Mouse (Mus musculus) limb, embryonic 13.5 days (tissue): ENCODE data around the gene Lrp10. TPM values are rescaled to one million over a fixed set of nuclear protein-coding genes. Genes with fewer than 3 reads are reported as not detected.
A peak's percentile ranks its signal among the peaks of the same experiment; 100 is the strongest.

Experiments used
- ATAC-seq: fragments of 200-750 bp; cut with Nextera tagmentation; 2 replicates; pipeline ENCODE4 v1.8.0; 2017; ENCODE audit warnings: low read depth, moderate number of reproducible peaks, moderate TSS enrichment; ENCODE audit not compliant: low FRiP score
- H3K27ac ChIP-seq: fragments of 300-500 bp; sonication (generic); 2 replicates; pipeline ENCODE4 v1.5.1; 2015; ENCODE audit warnings: inconsistent platforms, mild to moderate bottlenecking, moderate library complexity
- H3K27me3 ChIP-seq: fragments of 300-500 bp; sonication (generic); 2 replicates; pipeline ENCODE4 v1.6.1; 2015; ENCODE audit warnings: mild to moderate bottlenecking, inconsistent platforms
- H3K36me3 ChIP-seq: fragments of 300-500 bp; sonication (generic); 2 replicates; pipeline ENCODE4 v1.6.1; 2015; ENCODE audit warnings: inconsistent platforms, mild to moderate bottlenecking, moderate library complexity
- H3K4me1 ChIP-seq: fragments of 300-500 bp; sonication (generic); 2 replicates; pipeline ENCODE4 v1.6.1; 2015; ENCODE audit warnings: inconsistent platforms
- H3K4me2 ChIP-seq: fragments of 300-500 bp; sonication (generic); replicated peaks from 2 replicates; pipeline ENCODE4 v1.6.1; 2015; ENCODE audit warnings: inconsistent platforms, mild to moderate bottlenecking, moderate library complexity
- H3K4me3 ChIP-seq: fragments of 300-500 bp; sonication (generic); 2 replicates; pipeline ENCODE4 v1.5.1; 2015; ENCODE audit warnings: moderate library complexity, mild to moderate bottlenecking, inconsistent platforms
- H3K9ac ChIP-seq: fragments of 300-500 bp; sonication (generic); 2 replicates; pipeline ENCODE4 v1.6.1; 2015; ENCODE audit warnings: mild to moderate bottlenecking, inconsistent platforms
- H3K9me3 ChIP-seq: fragments of 300-500 bp; sonication (generic); 2 replicates; pipeline ENCODE4 v1.6.1; 2016; ENCODE audit warnings: inconsistent platforms
- WGBS: fragments of 180-500 bp; shearing (Covaris S2); methylation state at CpG from one replicate; pipeline ENCODE4 v1.1.7; 2015; 5-methylcytosine and 5-hydroxymethylcytosine counted together
- polyA plus RNA-seq: library from polyadenylated mRNA; unstranded; fragments of >200 nt; fragmentation: Nextera tagmentation; extraction: Ambion mirVana; gene quantifications from 2 replicates; pipeline ENCODE4 v1.2.1, GENCODE M21; 2015

The Lrp10 gene
- polyA plus RNA-seq, 1 experiment from 2014 or later, result 34.4 TPM

DNA sequence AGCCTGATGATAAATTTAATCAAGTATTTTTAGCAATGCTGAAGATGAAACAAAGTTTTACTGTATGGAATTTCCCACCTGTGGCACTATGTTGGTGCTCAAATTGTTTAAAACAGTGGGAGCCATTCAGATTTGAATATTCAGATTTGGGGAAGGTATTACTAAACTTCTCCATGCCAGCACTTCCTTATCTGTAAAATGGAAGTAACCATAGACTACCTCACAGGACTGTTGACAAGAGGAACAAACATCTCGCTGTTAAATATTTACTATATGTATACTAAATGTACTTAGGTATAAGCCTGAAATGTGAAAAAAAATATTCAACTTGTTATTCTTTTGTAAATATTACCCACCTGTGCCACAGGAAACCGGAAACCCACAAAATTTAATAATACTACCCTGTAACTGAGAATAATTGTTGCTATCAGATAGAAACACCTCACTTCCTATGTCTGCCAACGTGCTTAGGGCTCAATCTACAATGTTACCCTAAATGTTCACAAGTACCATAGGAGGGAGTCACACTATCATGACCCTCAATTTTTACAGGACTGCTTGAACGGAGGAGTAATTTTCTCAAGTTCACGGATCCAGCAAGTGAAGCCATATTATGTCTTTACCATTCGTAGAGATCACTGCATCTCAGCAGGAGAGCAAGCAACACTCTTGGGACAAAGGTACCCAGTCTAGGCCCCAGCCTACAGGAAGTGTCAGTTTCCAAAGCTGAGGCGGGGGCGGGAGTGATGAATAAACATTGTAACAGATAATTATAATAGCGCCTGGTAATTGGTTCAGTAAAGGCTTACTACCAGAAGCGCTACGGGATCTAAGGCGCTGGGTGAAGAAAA lies 604 bp upstream of the Lrp10 start:
- Histone ChIP-seq H3K4me3 (peak overlapping the region; percentile 82), H3K27ac (no peak overlapping the region), H3K27me3 (no peaks in the 10 kb centered on the region), H3K9me3 (no peaks in the 10 kb centered on the region), H3K36me3 (peaks cover 25% of the 10 kb centered on the region), H3K4me2 (peak overlapping the region; percentile 79), H3K4me1 (peaks cover 14% of the 10 kb centered on the region; the same call in 1 of the 2 replicates), H3K9ac (peak overlapping the region; percentile 82)
- no peak for ATAC-seq
- WGBS, result 14% methylated on average over 12 of the region's 12 CpGs

- Histone ChIP-seq H3K36me3 (peaks cover 36% of the 10 kb centered on the region), H3K4me3 (peak overlapping the region; percentile 82), H3K4me1 (peaks cover 14% of the 10 kb centered on the region; the same call in 1 of the 2 replicates), H3K27ac (peak overlapping the region; percentile 65), H3K27me3 (no peaks in the 10 kb centered on the region), H3K9ac (peak overlapping the region; percentile 82), H3K4me2 (peak overlapping the region; percentile 79), H3K9me3 (no peaks in the 10 kb centered on the region)
- ATAC-seq, result peak; percentile 76
- WGBS, result 1% methylated on average over 53 of the region's 57 CpGs
Measured at GRCm38 (mm10) chr14:54464293-54465005, 512 bp downstream of the Lrp10 start.

DNA sequence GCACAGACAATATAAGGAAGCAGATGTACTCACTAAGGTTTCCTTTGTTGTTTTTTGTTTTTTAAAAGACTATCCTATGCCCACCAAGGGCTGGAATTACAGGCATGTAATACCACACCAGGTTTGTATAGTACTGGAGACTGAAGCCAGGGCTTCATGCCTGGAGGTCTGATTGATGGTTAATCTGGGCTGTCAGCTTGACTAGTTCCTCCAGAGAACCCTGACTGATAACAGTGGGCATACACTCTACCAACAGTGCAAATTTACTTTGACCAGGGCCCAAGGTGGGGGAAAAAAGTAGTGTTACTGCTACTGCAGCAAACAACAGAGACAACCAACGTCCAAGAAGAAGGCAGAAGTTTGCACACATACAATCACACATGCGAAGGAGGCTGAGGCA lies 7.5 kb downstream of the Lrp10 start:
- H3K36me3 ChIP-seq, result peaks cover 40% of the 10 kb centered on the region
- peaks cover 6% of the 10 kb centered on the region; the same call in 1 of the 2 replicates for H3K27me3 ChIP-seq
- H3K4me1 ChIP-seq, result peaks cover 18% of the 10 kb centered on the region
- no peak overlapping the region for H3K4me2 ChIP-seq
- H3K4me3 ChIP-seq, result no peak overlapping the region
- no peak overlapping the region for H3K9ac ChIP-seq
- ATAC-seq, result no peak
- no peak overlapping the region for H3K27ac ChIP-seq
- no peaks in the 10 kb centered on the region for H3K9me3 ChIP-seq
- WGBS, result 78% methylated on average over 2 of the region's 2 CpGs

- H3K4me1 ChIP-seq, result peaks cover 24% of the 10 kb centered on the region
- peaks cover 31% of the 10 kb centered on the region for H3K36me3 ChIP-seq
- 51% methylated on average over 5 of the region's 5 CpGs for WGBS
- no peak overlapping the region for H3K4me2 ChIP-seq
- H3K9ac ChIP-seq, result no peak overlapping the region
- H3K9me3 ChIP-seq, result no peaks in the 10 kb centered on the region
- ATAC-seq, result peak; percentile 45; the same call in 1 of the 2 replicates
- H3K27ac ChIP-seq, result no peak overlapping the region
- peaks cover 16% of the 10 kb centered on the region for H3K27me3 ChIP-seq
- H3K4me3 ChIP-seq, result no peak overlapping the region
Measured at GRCm38 (mm10) chr14:54472671-54473070, 8.7 kb downstream of the Lrp10 start.

DNA sequence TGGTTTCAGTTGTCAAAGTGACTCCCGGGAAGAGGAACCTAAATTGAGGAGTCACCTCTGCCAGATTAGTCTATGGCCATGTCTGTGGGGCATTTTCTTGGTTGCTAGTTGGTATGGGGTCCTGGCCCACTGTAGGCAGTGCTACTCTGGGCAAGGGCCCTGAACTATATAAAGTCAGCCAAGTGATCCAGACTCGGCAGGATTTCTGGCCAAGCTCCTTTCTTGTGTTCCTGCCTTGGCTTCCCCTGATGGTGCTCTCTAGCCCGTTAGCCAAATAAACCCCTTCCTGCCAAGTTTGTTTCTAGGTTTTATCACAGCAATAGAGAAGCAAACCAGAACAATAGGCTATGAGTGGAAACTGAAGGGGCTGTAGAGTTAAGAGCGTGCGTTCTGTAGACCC lies 10.8 kb downstream of the Lrp10 start:
- Histone ChIP-seq H3K4me1 (peaks cover 24% of the 10 kb centered on the region), H3K9me3 (no peaks in the 10 kb centered on the region), H3K9ac (no peak overlapping the region), H3K4me3 (no peak overlapping the region), H3K27ac (no peak overlapping the region), H3K4me2 (no peak overlapping the region), H3K27me3 (peaks cover 37% of the 10 kb centered on the region), H3K36me3 (peaks cover 10% of the 10 kb centered on the region)
- WGBS, result 80% methylated on average over 5 of the region's 5 CpGs
- ATAC-seq, result no peak

GRCm38 (mm10) chr14:54475941-54476844 lies 12.3 kb downstream of the Lrp10 start, which contains the start of gene Rem2:
TSS of gene Rem2 (plus strand) at chr14:54476100.
- peak; percentile 37 for ATAC-seq
- under 1% methylated on average over 23 of the region's 23 CpGs for WGBS
- peak within 1 kb of the TSS; percentile 89 for H3K4me2 ChIP-seq
- no peaks in the 10 kb centered on the region for H3K36me3 ChIP-seq
- no peak within 1 kb of the TSS for H3K27ac ChIP-seq
- H3K9me3 ChIP-seq, result no peaks in the 10 kb centered on the region
- peaks cover 48% of the 10 kb centered on the region for H3K27me3 ChIP-seq
- H3K4me1 ChIP-seq, result peaks cover 24% of the 10 kb centered on the region
- H3K4me3 ChIP-seq, result peak within 1 kb of the TSS; percentile 47
- peak within 1 kb of the TSS; percentile 67 for H3K9ac ChIP-seq

- WGBS, result 74% methylated on average over 15 of the region's 15 CpGs
Measured at GRCm38 (mm10) chr14:54477172-54477909, 13.4 kb downstream of the Lrp10 start.

DNA sequence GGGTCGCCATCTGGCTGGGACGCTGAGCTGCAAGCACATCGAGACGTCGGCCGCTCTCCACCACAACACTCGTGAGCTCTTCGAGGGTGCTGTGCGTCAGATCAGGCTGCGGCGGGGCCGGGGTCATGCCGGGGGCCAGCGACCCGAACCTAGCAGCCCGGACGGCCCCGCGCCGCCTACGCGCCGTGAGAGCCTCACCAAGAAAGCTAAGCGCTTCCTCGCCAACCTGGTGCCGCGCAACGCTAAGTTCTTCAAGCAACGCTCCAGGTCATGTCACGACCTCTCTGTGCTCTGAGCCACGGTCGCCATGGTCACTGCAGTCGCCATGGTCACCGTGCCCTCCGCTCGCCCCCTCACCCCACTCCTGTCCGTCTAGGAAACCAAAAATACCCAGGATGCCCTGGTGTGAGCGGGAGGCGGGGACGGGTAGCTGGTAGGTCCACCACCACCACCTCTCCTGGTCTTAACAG lies 15.5 kb downstream of the Lrp10 start:
- Histone ChIP-seq H3K4me1 (peaks cover 19% of the 10 kb centered on the region), H3K27ac (no peak overlapping the region), H3K4me3 (peak overlapping the region; percentile 53), H3K4me2 (peak overlapping the region; percentile 86), H3K9me3 (no peaks in the 10 kb centered on the region), H3K27me3 (peaks cover 48% of the 10 kb centered on the region), H3K9ac (peak overlapping the region; percentile 63), H3K36me3 (no peaks in the 10 kb centered on the region)
- ATAC-seq, result no peak
- 2% methylated on average over 40 of the region's 40 CpGs for WGBS

More at GRCm38 (mm10) chr14:54477172-54477909, 13.4 kb downstream of the Lrp10 start:
- H3K4me3 ChIP-seq, result no peak overlapping the region
- H3K9ac ChIP-seq, result no peak overlapping the region
- H3K27me3 ChIP-seq, result peaks cover 48% of the 10 kb centered on the region
- H3K27ac ChIP-seq, result no peak overlapping the region
- no peak for ATAC-seq
- H3K4me2 ChIP-seq, result peak overlapping the region; percentile 89; the same call in 1 of the 2 replicates
- no peaks in the 10 kb centered on the region for H3K9me3 ChIP-seq
- no peaks in the 10 kb centered on the region for H3K36me3 ChIP-seq
- H3K4me1 ChIP-seq, result peaks cover 23% of the 10 kb centered on the region

- no peak overlapping the region for H3K4me2 ChIP-seq
- no peak for ATAC-seq
- H3K9me3 ChIP-seq, result no peaks in the 10 kb centered on the region
- peaks cover 14% of the 10 kb centered on the region for H3K4me1 ChIP-seq
- whole genome bisulfite sequencing, result 61% methylated on average over 6 of the region's 6 CpGs
- H3K27me3 ChIP-seq, result peaks cover 45% of the 10 kb centered on the region
- H3K4me3 ChIP-seq, result no peak overlapping the region
- no peak overlapping the region for H3K9ac ChIP-seq
- H3K36me3 ChIP-seq, result no peaks in the 10 kb centered on the region
- no peak overlapping the region for H3K27ac ChIP-seq
Measured at GRCm38 (mm10) chr14:54480673-54481072, 16.7 kb downstream of the Lrp10 start.

- no peaks in the 10 kb centered on the region for H3K36me3 ChIP-seq
- H3K27me3 ChIP-seq, result peaks cover 42% of the 10 kb centered on the region
- no peak overlapping the region for H3K4me3 ChIP-seq
- no peaks in the 10 kb centered on the region for H3K9me3 ChIP-seq
- no peak for ATAC-seq
- WGBS, result 77% methylated on average over 8 of the region's 8 CpGs
- no peak overlapping the region for H3K27ac ChIP-seq
- H3K4me2 ChIP-seq, result no peak overlapping the region
- H3K9ac ChIP-seq, result no peak overlapping the region
- H3K4me1 ChIP-seq, result peaks cover 6% of the 10 kb centered on the region
Measured at GRCm38 (mm10) chr14:54481402-54481801, 17.5 kb downstream of the Lrp10 start.

DNA sequence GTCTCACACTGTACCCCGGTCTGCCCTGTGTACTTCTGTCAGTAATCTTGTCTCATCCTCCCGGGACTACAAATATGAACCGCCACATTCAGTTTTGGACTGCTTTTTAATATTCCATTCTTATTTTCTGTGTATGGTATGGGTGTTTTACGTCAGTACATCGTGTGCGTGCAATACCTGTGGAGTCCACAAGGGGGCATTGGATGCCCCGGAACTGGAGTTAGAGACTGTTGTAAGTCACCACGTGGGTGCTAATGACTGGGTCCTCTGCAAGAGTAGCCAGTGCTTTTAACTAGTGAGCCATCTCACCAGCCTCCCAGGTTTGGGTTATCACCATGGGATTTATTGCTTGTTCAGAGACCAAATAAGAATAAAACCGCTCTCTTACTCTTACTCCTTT lies 18.6 kb downstream of the Lrp10 start:
- Histone ChIP-seq H3K9ac (no peak overlapping the region), H3K36me3 (no peaks in the 10 kb centered on the region), H3K4me2 (no peak overlapping the region), H3K27ac (no peak overlapping the region), H3K27me3 (peaks cover 34% of the 10 kb centered on the region), H3K9me3 (no peaks in the 10 kb centered on the region), H3K4me1 (no peaks in the 10 kb centered on the region), H3K4me3 (no peak overlapping the region)
- WGBS, result 40% methylated on average over 9 of the region's 9 CpGs
- no peak for ATAC-seq
